Mouse (Mus musculus): ENCODE data around the gene Upk3bl. TPM values are rescaled to one million over a fixed set of nuclear protein-coding genes. Genes with fewer than 3 reads are reported as not detected.

Gene Upk3bl
- polyA plus RNA-seq, 1 experiment: not detected

DNA sequence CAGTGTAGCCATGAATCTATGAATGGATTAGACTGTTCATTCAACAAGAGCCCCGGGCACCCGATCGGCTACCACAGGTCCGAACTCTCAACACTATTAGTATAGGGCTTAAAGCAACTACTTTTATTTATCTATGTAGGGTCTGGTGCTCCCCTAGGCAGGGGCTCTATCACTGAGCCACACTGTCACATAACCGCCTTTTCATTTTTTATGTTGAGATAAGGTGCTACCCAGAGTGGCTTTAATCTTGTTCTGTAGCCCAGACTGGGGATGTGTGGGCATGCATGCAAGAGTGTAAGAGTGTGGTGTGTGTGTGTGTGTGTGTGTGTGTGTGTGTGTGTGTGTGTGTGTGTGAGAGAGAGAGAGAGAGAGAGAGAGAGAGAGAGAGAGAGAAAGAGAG is 23.8 kb downstream of the Upk3bl start:
- no peaks in the 10 kb centered on the region for H3K79me2 ChIP-seq (ENCODE audit: control insufficient read depth, insufficient read depth)
- H3K4me2 ChIP-seq (ENCODE audit: low read depth): no peak overlapping the region
- TF ChIP-seq POLR2AphosphoS2 (IDR thresholded peaks at IDR 0.05; ENCODE audit: insufficient read length, low read depth): no peak
- no peaks in the 10 kb centered on the region for H3K27me3 ChIP-seq (ENCODE audit: control insufficient read depth, insufficient read depth, insufficient read length)
- no peak overlapping the region for H3K4me3 ChIP-seq
- H3ac ChIP-seq (ENCODE audit: control insufficient read depth, insufficient read length): no peak overlapping the region
- H3K36me3 ChIP-seq (ENCODE audit: control insufficient read depth, insufficient read depth): no peaks in the 10 kb centered on the region

DNA sequence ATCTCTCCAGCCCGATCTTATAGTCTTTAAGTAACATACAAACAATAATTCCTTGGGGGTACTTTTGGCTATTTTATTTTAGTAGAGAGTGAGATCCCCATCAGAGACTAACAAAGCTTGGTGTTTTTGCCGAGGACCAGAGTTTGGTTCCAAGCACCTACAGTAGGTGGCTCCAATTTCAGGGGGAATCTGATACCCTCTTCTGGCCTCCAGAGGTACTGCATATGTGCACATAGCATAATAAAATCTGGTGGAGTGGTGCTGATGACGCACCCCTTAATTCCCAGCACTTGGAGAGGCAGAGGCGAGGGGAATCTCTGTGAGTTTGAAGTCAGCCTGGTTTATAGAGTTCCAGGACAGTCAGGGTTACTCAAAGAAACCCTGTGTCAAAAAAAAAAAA is 28.1 kb downstream of the Upk3bl start:
- Histone ChIP-seq H3K79me2 (ENCODE audit: control insufficient read depth, insufficient read depth) (peaks cover 12% of the 10 kb centered on the region), H3K4me2 (ENCODE audit: low read depth) (no peak overlapping the region), H3K27me3 (ENCODE audit: control insufficient read depth, insufficient read depth, insufficient read length) (no peaks in the 10 kb centered on the region), H3K36me3 (ENCODE audit: control insufficient read depth, insufficient read depth) (no peaks in the 10 kb centered on the region), H3K4me3 (no peak overlapping the region), H3ac (ENCODE audit: control insufficient read depth, insufficient read length) (no peak overlapping the region)
- no peak for TF ChIP-seq E2F4 (IDR thresholded peaks at IDR 0.05; ENCODE audit: insufficient read depth)
- TF ChIP-seq TCF3 (IDR thresholded peaks at IDR 0.05; ENCODE audit: insufficient read length, low read depth): no peak
- TF ChIP-seq TCF12 (IDR thresholded peaks at IDR 0.05; ENCODE audit: insufficient read depth, poor library complexity, severe bottlenecking): no peak
- no peak for TF ChIP-seq MAX (IDR thresholded peaks at IDR 0.05; ENCODE audit: low read depth)
- TF ChIP-seq USF1 (IDR thresholded peaks at IDR 0.05; ENCODE audit: low read depth): no peak
- no peak for TF ChIP-seq CEBPB (IDR thresholded peaks at IDR 0.05; ENCODE audit: insufficient read depth, poor library complexity, severe bottlenecking)
- no peak for TF ChIP-seq REST (IDR thresholded peaks at IDR 0.05; ENCODE audit: insufficient read depth, insufficient read length)
- no peak for TF ChIP-seq POLR2A (IDR thresholded peaks at IDR 0.05; ENCODE audit: insufficient read length, low read depth)
- TF ChIP-seq MYOD1 (IDR thresholded peaks at IDR 0.05; ENCODE audit: control insufficient read depth in 1 of 3, insufficient read length in 2 of 3, low read depth in 2 of 3): no peak
- TF ChIP-seq SRF (IDR thresholded peaks at IDR 0.05; ENCODE audit: control insufficient read depth, insufficient read length, low read depth): no peak
- no peak for TF ChIP-seq POLR2AphosphoS2 (IDR thresholded peaks at IDR 0.05; ENCODE audit: insufficient read length, low read depth)
- no peak for TF ChIP-seq MYOG (IDR thresholded peaks at IDR 0.05; ENCODE audit: control insufficient read depth in 1 of 3, insufficient read depth in 1 of 3, insufficient read length in 2 of 3, low read depth in 2 of 3)

DNA sequence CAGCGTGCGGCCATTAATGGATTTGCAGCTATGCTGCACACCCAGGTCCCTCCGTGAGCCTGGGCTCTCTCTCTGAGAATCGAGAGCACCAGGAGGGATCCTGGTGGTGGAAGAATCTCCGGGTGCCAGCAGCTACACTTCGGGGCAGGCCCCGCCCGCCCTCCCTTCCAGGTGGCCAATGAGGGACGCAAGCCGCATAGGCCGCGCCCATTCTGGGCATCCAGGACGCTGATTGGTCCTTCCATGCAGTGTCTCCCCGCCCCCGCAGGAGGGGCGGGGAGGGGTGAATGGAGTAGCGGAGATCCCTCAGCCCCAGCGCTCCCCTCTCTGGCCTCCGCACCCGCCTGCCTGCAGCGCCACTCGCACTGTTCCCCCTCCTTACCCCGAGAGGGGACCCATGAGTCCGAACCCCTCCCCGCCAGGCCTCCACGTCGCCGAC is 29.4 kb downstream of the Upk3bl start, which contains the start of gene Rasa4:
TSS of gene Rasa4 (plus strand) at position 248 of the 439 bp plus-strand sequence.
- H3K36me3 ChIP-seq (ENCODE audit: control insufficient read depth, insufficient read depth): no peaks in the 10 kb centered on the region
- H3K79me2 ChIP-seq (ENCODE audit: control insufficient read depth, insufficient read depth): peaks cover 12% of the 10 kb centered on the region
- H3K4me3 ChIP-seq: peak within 1 kb of the TSS; percentile 68
- H3K27me3 ChIP-seq (ENCODE audit: control insufficient read depth, insufficient read depth, insufficient read length): no peaks in the 10 kb centered on the region
- H3ac ChIP-seq (ENCODE audit: control insufficient read depth, insufficient read length): peak within 1 kb of the TSS; percentile 31
- H3K4me2 ChIP-seq (ENCODE audit: low read depth): peak within 1 kb of the TSS; percentile 88
- TF ChIP-seq POLR2AphosphoS2 (IDR thresholded peaks at IDR 0.05; ENCODE audit: insufficient read length, low read depth) (peak; percentile 75), POLR2A (IDR thresholded peaks at IDR 0.05; ENCODE audit: insufficient read length, low read depth) (peak; percentile 72), TCF12 (IDR thresholded peaks at IDR 0.05; ENCODE audit: insufficient read depth, poor library complexity, severe bottlenecking) (no peak)

- Histone ChIP-seq H3K79me2 (ENCODE audit: control insufficient read depth, insufficient read depth) (peaks cover 12% of the 10 kb centered on the region), H3K4me3 (peak overlapping the region; percentile 68), H3K36me3 (ENCODE audit: control insufficient read depth, insufficient read depth) (no peaks in the 10 kb centered on the region), H3K27me3 (ENCODE audit: control insufficient read depth, insufficient read depth, insufficient read length) (no peaks in the 10 kb centered on the region), H3K4me2 (ENCODE audit: low read depth) (peak overlapping the region; percentile 88), H3ac (ENCODE audit: control insufficient read depth, insufficient read length) (peak overlapping the region; percentile 31)
- TF ChIP-seq TCF3 (IDR thresholded peaks at IDR 0.05; ENCODE audit: insufficient read length, low read depth) (no peak), MAX (IDR thresholded peaks at IDR 0.05; ENCODE audit: low read depth) (no peak), MYOG (IDR thresholded peaks at IDR 0.05; ENCODE audit: control insufficient read depth in 1 of 3, insufficient read depth in 1 of 3, insufficient read length in 2 of 3, low read depth in 2 of 3) (no peak), SRF (IDR thresholded peaks at IDR 0.05; ENCODE audit: control insufficient read depth, insufficient read length, low read depth) (no peak), CEBPB (IDR thresholded peaks at IDR 0.05; ENCODE audit: insufficient read depth, poor library complexity, severe bottlenecking) (no peak), POLR2A (IDR thresholded peaks at IDR 0.05; ENCODE audit: insufficient read length, low read depth) (no peak), POLR2AphosphoS2 (IDR thresholded peaks at IDR 0.05; ENCODE audit: insufficient read length, low read depth) (no peak), REST (IDR thresholded peaks at IDR 0.05; ENCODE audit: insufficient read depth, insufficient read length) (no peak), E2F4 (IDR thresholded peaks at IDR 0.05; ENCODE audit: insufficient read depth) (no peak), MYOD1 (IDR thresholded peaks at IDR 0.05; ENCODE audit: control insufficient read depth in 1 of 3, insufficient read length in 2 of 3, low read depth in 2 of 3) (no peak), TCF12 (IDR thresholded peaks at IDR 0.05; ENCODE audit: insufficient read depth, poor library complexity, severe bottlenecking) (no peak), USF1 (IDR thresholded peaks at IDR 0.05; ENCODE audit: low read depth) (no peak)
Measured at GRCm38 (mm10) chr5:136084144-136084881, 30.0 kb downstream of the Upk3bl start.

DNA sequence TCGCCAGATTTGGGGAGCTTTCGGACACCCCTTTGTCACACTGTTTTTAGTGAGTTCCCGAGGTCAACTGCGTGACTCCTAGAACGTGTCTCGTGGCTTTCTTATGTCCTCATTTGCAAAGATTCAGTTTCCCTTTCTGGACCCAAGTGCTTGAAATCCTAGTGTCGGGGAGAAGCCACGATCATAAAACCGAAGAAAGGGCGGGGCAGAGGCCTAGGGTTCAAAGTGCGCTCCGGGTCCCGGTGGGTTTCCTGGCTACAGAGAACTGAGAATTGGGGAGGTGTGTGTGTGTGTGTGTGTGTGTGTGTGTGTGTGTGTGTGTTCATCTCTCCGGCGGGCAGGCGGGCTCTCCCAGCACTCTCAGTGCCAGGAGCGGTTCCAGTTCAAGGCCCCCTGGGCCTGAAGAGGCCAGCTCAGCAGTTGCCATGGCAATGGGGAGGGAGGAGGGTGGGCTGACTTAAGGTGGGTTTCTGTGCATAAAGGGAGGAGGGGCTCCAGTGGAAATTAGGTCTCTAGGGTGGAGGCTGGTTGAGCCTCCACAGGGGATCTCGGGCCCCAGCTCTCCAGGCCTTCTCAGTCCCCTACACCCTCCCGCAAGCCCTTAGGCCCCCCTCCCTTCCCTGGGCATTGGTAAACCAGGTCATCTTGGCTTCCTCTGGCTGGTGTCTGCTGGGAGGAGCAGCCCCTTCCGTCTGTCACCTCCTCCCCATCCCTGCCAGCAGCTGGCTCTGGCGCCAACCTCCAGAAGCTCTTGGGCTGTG is 30.8 kb downstream of the Upk3bl start:
- Histone ChIP-seq H3K4me3 (peak overlapping the region; percentile 68), H3K79me2 (ENCODE audit: control insufficient read depth, insufficient read depth) (peaks cover 12% of the 10 kb centered on the region), H3K36me3 (ENCODE audit: control insufficient read depth, insufficient read depth) (no peaks in the 10 kb centered on the region), H3K4me2 (ENCODE audit: low read depth) (peak overlapping the region; percentile 88), H3ac (ENCODE audit: control insufficient read depth, insufficient read length) (no peak overlapping the region), H3K27me3 (ENCODE audit: control insufficient read depth, insufficient read depth, insufficient read length) (no peaks in the 10 kb centered on the region)
- no peak for TF ChIP-seq MYOD1 (IDR thresholded peaks at IDR 0.05; ENCODE audit: control insufficient read depth in 1 of 3, insufficient read length in 2 of 3, low read depth in 2 of 3)
- no peak for TF ChIP-seq MAX (IDR thresholded peaks at IDR 0.05; ENCODE audit: low read depth)
- no peak for TF ChIP-seq USF1 (IDR thresholded peaks at IDR 0.05; ENCODE audit: low read depth)
- no peak for TF ChIP-seq TCF3 (IDR thresholded peaks at IDR 0.05; ENCODE audit: insufficient read length, low read depth)
- no peak for TF ChIP-seq TCF12 (IDR thresholded peaks at IDR 0.05; ENCODE audit: insufficient read depth, poor library complexity, severe bottlenecking)
- TF ChIP-seq REST (IDR thresholded peaks at IDR 0.05; ENCODE audit: insufficient read depth, insufficient read length): no peak
- TF ChIP-seq POLR2A (IDR thresholded peaks at IDR 0.05; ENCODE audit: insufficient read length, low read depth): no peak
- TF ChIP-seq E2F4 (IDR thresholded peaks at IDR 0.05; ENCODE audit: insufficient read depth): no peak
- no peak for TF ChIP-seq MYOG (IDR thresholded peaks at IDR 0.05; ENCODE audit: control insufficient read depth in 1 of 3, insufficient read depth in 1 of 3, insufficient read length in 2 of 3, low read depth in 2 of 3)
- TF ChIP-seq POLR2AphosphoS2 (IDR thresholded peaks at IDR 0.05; ENCODE audit: insufficient read length, low read depth): no peak
- no peak for TF ChIP-seq SRF (IDR thresholded peaks at IDR 0.05; ENCODE audit: control insufficient read depth, insufficient read length, low read depth)
- no peak for TF ChIP-seq CEBPB (IDR thresholded peaks at IDR 0.05; ENCODE audit: insufficient read depth, poor library complexity, severe bottlenecking)
